Mouse (Mus musculus) NIH3T3 (cell line): Measurements from ENCODE around the gene Theg.
A peak's percentile ranks its signal among the peaks of the same experiment; 100 is the strongest.

Source experiments
- DNase-seq: peaks from one replicate; pipeline ENCODE4 v3.0.0-alpha.2; 2012; ENCODE audit warnings: low read depth

Theg gene

DNA sequence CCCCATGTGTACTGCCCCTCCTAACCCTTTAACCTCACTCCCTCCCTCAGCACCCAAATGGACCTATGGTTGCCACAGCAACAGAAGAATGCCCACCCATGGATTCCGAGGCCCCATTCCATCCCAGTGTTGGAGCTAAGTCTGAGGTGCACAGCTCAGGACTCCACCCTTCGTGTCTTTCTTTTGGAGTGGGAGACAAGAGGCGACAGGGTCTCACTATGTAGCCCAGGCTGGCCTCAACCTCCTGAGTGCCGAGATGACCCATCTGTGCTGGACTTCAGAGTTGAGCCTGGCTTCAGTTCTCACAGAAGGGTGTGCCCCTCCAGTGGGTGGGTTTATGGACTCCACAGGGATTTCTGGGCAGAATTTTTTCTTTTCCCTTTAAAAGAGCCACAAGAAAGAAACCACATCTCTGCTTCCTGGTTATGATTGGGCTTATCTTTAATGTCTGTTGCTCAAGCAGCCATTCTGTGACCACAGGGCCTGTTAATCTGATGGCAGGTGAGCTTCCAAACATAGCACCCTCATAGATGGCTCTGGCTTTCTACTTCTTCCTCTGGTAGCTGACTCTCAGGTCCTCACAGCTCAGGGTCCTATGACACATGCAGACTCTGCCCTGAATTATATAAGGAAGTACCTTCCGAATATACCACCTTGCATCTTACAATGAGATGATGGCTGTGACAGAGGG, at the start of gene Theg:
Gene Theg (minus strand): TSS at position 271 of the 691 bp plus-strand sequence.
- no peak for DNase-seq

DNA sequence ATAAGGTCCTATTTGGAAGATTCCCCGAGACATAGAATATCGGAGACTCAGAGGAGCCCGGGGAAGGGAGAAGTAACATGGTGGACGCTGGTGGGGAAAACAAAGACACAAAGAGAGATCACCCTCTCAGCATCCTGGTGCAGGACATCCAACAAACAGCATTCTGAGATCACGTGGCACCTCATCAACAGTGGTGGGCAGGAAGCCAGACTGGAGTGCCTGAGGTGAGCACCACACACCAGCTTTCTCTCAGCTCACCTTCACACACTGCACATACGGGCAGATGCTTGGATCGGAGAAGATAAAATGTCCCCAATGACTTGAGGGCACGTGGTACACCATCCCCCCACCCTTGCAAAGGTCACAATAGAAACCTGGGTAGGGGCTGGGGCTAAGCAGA, 49.2 kb upstream of the Theg start:
- no peak for DNase-seq

GRCm38 (mm10) chr10:79633006-79633777, 46.1 kb upstream of the Theg start:
- DNase-seq, result peak; percentile 95

GRCm38 (mm10) chr10:79631432-79631831, 44.3 kb upstream of the Theg start:
- DNase-seq, result no peak

GRCm38 (mm10) chr10:79628377-79628776, 41.2 kb upstream of the Theg start:
- no peak for DNase-seq

DNA sequence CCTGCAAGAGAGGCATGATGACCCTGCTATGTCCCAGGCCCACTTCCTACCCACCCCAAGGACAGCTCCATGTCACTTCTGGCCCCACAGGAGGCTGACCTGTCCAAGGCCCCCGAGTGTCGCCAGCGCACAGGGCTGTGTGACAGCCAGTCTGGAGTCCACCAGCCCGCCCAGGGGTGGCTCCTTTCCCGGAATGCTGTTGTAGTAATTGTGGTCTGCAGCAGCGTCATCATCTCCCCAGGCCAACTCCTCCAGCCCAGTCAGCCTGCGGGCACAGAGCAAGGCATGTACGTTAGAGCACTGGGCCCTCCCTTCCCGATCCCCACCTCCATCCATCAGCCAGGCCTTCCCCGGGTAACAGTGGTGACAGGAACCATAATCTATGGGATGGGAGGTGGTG, 39.0 kb upstream of the Theg start:
- DNase-seq, result peak; percentile 90

- no peak for DNase-seq
Measured at GRCm38 (mm10) chr10:79625398-79625797, 38.3 kb upstream of the Theg start.

DNA sequence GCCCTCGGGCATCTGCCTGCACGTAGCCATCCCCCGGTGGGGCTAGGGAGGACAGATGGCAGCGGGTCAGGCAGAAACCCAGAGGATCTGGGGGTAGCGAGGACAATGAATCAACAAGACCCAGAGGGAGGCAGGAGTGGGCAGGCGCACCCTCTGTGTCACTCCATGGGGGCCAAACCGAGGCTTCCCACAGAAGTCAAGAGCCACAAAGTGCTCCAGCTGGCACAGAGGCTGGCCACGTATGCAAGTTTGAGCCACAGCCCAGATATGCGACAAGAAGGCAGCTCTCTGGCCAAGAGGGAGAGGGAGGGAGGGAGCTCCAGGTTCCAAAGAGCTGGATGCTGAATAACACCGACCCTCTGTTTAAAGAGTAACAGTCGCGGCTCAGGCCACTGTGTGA, 36.8 kb upstream of the Theg start:
- DNase-seq, result peak; percentile 63

DNA sequence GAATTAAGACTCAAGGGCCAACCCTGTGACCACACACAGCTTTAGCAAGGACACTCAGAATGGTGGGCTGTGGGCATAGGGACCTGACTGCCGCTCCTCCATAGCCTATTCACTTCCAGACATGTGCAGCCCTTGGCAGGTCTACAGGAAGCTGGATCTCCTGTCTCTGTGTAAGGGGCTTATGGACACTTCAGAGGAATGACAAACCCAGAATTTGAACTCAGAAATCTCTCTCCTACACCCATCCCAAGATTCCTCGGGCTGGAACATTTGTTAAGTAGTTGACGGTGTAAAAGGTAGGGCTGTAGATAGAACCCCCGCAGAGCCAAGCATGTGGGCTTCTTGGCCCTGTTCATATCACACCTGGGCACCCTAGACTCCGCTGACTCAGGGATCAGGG, 29.2 kb upstream of the Theg start:
- DNase-seq, result no peak

GRCm38 (mm10) chr10:79615860-79616259, 28.7 kb upstream of the Theg start:
- peak; percentile 60 for DNase-seq

DNA sequence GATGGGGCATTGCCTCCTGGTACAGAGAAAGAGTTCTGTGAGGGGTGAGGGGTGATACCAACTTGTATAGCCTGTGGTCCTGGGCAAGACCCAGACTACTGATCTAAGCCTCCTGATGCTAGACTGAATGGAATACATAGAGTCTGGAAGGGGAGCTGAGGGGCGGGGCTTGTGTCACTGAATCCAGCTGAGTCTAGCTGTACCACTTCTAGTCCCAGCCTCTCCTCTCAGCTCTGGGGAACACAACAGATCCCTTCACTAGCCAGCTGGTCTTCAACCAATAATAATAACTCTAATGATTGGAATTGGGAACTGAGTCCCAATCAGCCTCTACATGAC, 27.1 kb upstream of the Theg start:
- DNase-seq, result no peak

- DNase-seq, result no peak
Measured at GRCm38 (mm10) chr10:79613578-79614304, 26.6 kb upstream of the Theg start, which contains the start of gene C2cd4c. Gene C2cd4c, minus strand, starts transcription at chr10:79614025.

DNA sequence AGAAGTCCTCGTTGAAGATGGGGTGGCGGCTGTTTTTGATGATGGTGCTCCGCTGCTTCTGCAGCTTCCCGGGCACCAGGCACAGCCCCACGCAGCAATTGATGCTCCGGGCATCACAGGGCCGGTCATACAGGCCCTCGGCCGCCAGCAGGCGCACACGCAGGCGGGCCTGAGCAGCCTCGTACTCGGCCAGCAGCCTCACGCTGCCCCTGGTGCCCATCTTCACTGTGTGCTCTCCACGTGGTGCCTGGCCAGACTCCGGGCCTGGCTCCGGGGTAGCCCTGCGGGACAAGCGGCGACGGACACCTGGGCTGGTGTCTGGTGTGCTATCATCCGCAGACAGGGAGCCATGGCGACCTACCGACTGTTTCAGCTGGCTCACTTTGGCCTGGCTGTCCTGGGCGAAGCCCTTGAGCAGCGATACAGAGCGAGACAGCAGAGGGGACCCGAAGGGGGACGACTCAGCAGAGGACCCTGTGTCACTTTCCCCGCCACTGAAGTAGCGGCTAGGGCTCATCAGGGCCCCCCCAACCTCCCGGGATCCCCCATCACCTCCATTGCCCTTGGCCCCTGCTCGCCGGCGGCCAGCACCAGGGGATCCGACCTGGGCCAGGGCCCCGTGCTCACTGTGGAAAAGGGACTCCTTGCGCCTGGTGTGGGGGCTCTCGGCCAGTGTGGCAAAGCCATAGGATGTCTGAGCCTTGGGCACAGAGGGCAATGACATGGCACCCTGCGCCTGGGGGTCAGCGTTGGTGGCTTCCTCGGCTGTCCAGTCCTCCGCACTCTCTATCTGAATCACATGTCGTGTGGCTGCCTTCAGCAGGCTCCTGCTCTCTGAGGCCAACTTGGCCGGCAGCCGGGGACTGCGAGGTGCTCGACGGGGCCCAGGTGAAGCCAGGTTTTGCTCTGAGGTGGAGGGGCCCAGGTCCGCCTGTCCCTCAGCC, 25.3 kb upstream of the Theg start:
- peak; percentile 41 for DNase-seq

- no peak for DNase-seq
Measured at GRCm38 (mm10) chr10:79611296-79611695, 24.2 kb upstream of the Theg start.

- no peak for DNase-seq
Measured at GRCm38 (mm10) chr10:79609276-79609675, 22.1 kb upstream of the Theg start.

DNA sequence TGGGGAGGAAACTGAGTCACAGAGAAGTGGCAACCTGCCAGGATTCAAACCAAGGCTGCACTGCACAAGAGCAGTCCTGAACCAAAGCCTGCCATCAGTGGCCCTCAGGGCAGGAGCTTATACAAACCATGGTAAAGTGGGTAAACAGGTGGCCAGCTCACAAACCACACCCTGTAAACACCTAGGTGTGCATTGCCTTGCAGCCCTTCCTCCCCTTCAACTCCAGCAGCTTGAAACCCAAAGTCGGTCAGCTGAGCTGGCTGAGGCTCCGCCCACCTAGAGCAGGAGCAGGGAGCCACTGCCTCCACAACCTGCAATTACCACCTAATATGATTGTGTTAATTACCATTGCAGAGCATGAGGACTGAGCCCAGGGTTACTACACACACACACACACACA, 20.8 kb upstream of the Theg start:
- DNase-seq, result no peak

- DNase-seq, result no peak
Measured at GRCm38 (mm10) chr10:79606537-79606936, 19.4 kb upstream of the Theg start.

DNA sequence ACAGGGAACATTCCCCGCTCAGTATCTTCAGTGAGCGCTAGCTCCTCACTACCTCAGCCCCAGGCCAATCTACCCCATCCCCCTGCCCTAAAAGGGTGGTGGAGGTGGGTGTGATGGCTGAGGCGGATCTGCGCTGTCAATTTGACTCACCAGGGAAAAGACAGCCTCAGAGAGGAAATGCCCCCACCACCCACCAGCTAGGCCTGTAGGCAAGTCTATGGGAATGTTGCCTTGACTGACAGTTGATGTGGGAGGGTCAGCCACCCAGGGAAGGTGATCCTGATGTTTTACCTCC, 10.8 kb upstream of the Theg start:
- DNase-seq, result no peak

GRCm38 (mm10) chr10:79597051-79597935, 10.2 kb upstream of the Theg start:
- peak; percentile 57 for DNase-seq

- no peak for DNase-seq
Measured at GRCm38 (mm10) chr10:79595590-79595929, 8.4 kb upstream of the Theg start.
